Mouse (Mus musculus): ENCODE measurements around the gene Gstm5.

DNA sequence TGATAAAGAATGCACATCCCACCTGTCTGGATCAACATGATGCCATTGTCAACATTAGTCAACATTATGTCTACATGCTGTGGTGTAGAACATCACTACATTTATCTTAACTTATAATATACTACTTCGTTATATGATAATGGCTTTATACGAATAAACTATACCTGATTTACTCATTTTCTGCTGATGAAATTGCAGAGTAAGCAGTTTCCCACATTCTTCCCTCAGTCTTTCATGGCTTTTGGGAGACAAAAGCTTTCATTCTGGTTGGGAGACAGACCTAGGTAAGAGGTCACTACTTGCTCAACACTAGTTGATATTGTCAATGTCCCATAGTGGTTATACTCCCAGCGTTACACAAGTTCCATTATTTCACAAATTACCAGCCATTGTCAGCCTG is 29.7 kb downstream of the Gstm5 start:
- TF ChIP-seq CTCF (IDR thresholded peaks at IDR 0.05; ENCODE audit: low read depth) (no peak), EP300 (IDR thresholded peaks at IDR 0.05; ENCODE audit: low read depth) (no peak)

All from liver, embryonic 14.5 days (tissue).